Mouse (Mus musculus): ENCODE measurements around the gene Ctnnbl1. TPM values are rescaled to one million over a fixed set of nuclear protein-coding genes. Genes with fewer than 3 reads are reported as not detected.

Gene Ctnnbl1
- total and polyA plus RNA-seq, 3 experiments, result 6.7 to 10.7 (median 10.1) TPM

GRCm38 (mm10) chr2:157924504-157924903 lies 187.3 kb downstream of the Ctnnbl1 start:
- TF ChIP-seq EP300 (IDR thresholded peaks at IDR 0.05; ENCODE audit: insufficient read depth, low read depth, low read length), result no peak
- TF ChIP-seq CTCF (IDR thresholded peaks at IDR 0.05), result no peak
- no peak for TF ChIP-seq POLR2A (IDR thresholded peaks at IDR 0.05; ENCODE audit: insufficient read depth, low read depth, low read length)
- Histone ChIP-seq H3K36me3 (ENCODE audit: control insufficient read depth, insufficient read depth, low read length) (no peaks in the 10 kb centered on the region), H3K9ac (ENCODE audit: low read depth, low read length) (no peak overlapping the region), H3K27ac (no peak overlapping the region), H3K79me2 (replicated peaks; ENCODE audit: control insufficient read depth, insufficient read depth, low read length) (no peaks in the 10 kb centered on the region), H3K4me1 (ENCODE audit: control insufficient read depth, insufficient read depth, low read length) (no peaks in the 10 kb centered on the region), H3K4me3 (no peak overlapping the region), H3K27me3 (ENCODE audit: control insufficient read depth, insufficient read depth, low read length) (no peaks in the 10 kb centered on the region; the same call in 1 of the 2 replicates)
- WGBS, result 37% methylated on average over 5 of the region's 5 CpGs
- intact Hi-C loops (cut with DNase I), result no loop called here
- no peak for DNase-seq

- intact Hi-C loops (cut with DNase I), result no loop called here
Observed at GRCm38 (mm10) chr2:157926502-157926901, 189.3 kb downstream of the Ctnnbl1 start.

DNA sequence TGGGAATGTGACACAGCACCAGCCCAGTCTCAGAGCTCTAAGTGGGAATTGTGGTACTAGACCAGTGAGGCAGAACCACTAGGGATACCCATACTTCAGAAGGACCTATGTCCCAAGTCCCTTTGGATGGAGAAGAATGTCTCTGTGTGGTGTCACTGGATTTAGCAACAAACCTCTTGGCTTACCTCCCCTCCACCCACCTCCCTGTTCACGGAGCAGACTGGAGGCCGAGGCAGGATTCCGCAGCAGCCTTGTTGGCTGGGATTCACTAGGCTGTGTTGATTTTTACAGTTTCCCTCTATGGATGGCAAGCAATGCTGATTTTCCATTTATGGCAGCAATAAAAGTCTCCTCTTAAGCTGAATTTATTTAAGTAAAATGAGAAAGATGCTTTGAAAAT lies 189.7 kb downstream of the Ctnnbl1 start:
- Histone ChIP-seq H3K79me2 (replicated peaks; ENCODE audit: control insufficient read depth, insufficient read depth, low read length) (no peaks in the 10 kb centered on the region), H3K27me3 (ENCODE audit: control insufficient read depth, insufficient read depth, low read length) (no peaks in the 10 kb centered on the region), H3K36me3 (ENCODE audit: control insufficient read depth, insufficient read depth, low read length) (no peaks in the 10 kb centered on the region), H3K4me1 (ENCODE audit: control insufficient read depth, insufficient read depth, low read length) (no peaks in the 10 kb centered on the region), H3K9ac (ENCODE audit: low read depth, low read length) (no peak overlapping the region), H3K27ac (no peak overlapping the region), H3K4me3 (no peak overlapping the region)
- 70% methylated on average over 3 of the region's 3 CpGs for WGBS
- intact Hi-C loops (cut with DNase I), result no loop called here
- DNase-seq, result no peak
- TF ChIP-seq POLR2A (IDR thresholded peaks at IDR 0.05; ENCODE audit: insufficient read depth, low read depth, low read length), result no peak
- TF ChIP-seq EP300 (IDR thresholded peaks at IDR 0.05; ENCODE audit: insufficient read depth, low read depth, low read length), result no peak

More at GRCm38 (mm10) chr2:157926502-157926901, 189.3 kb downstream of the Ctnnbl1 start:
- no peak for DNase-seq
- H3K4me1 ChIP-seq (ENCODE audit: control insufficient read depth, insufficient read depth, low read length), result no peaks in the 10 kb centered on the region
- H3K4me3 ChIP-seq, result no peak overlapping the region
- H3K36me3 ChIP-seq (ENCODE audit: control insufficient read depth, insufficient read depth, low read length), result no peaks in the 10 kb centered on the region
- no peaks in the 10 kb centered on the region for H3K79me2 ChIP-seq (replicated peaks; ENCODE audit: control insufficient read depth, insufficient read depth, low read length)
- H3K27me3 ChIP-seq (ENCODE audit: control insufficient read depth, insufficient read depth, low read length), result no peaks in the 10 kb centered on the region; the same call in 1 of the 2 replicates
- no peak overlapping the region for H3K27ac ChIP-seq
- 59% methylated on average over 7 of the region's 7 CpGs for WGBS
- TF ChIP-seq POLR2A (IDR thresholded peaks at IDR 0.05; ENCODE audit: insufficient read depth, low read depth, low read length) (no peak), CTCF (IDR thresholded peaks at IDR 0.05) (no peak), EP300 (IDR thresholded peaks at IDR 0.05; ENCODE audit: insufficient read depth, low read depth, low read length) (no peak)
- no peak overlapping the region for H3K9ac ChIP-seq (ENCODE audit: low read depth, low read length)

- DNase-seq, result no peak
- no peaks in the 10 kb centered on the region for H3K79me2 ChIP-seq (replicated peaks; ENCODE audit: control insufficient read depth, insufficient read depth, low read length)
- H3K27me3 ChIP-seq (ENCODE audit: control insufficient read depth, insufficient read depth, low read length), result no peaks in the 10 kb centered on the region
- H3K27ac ChIP-seq, result no peak overlapping the region
- no peak overlapping the region for H3K4me3 ChIP-seq
- H3K36me3 ChIP-seq (ENCODE audit: control insufficient read depth, insufficient read depth, low read length), result no peaks in the 10 kb centered on the region
- TF ChIP-seq EP300 (IDR thresholded peaks at IDR 0.05; ENCODE audit: insufficient read depth, low read depth, low read length) (no peak), POLR2A (IDR thresholded peaks at IDR 0.05; ENCODE audit: insufficient read depth, low read depth, low read length) (no peak), CTCF (IDR thresholded peaks at IDR 0.05) (no peak)
- WGBS, result 51% methylated on average over 20 of the region's 20 CpGs
- no peaks in the 10 kb centered on the region for H3K4me1 ChIP-seq (ENCODE audit: control insufficient read depth, insufficient read depth, low read length)
- H3K9ac ChIP-seq (ENCODE audit: low read depth, low read length), result no peak overlapping the region
- intact Hi-C loops (cut with DNase I), result no loop called here
Observed at GRCm38 (mm10) chr2:157927397-157927796, 190.2 kb downstream of the Ctnnbl1 start.

DNA sequence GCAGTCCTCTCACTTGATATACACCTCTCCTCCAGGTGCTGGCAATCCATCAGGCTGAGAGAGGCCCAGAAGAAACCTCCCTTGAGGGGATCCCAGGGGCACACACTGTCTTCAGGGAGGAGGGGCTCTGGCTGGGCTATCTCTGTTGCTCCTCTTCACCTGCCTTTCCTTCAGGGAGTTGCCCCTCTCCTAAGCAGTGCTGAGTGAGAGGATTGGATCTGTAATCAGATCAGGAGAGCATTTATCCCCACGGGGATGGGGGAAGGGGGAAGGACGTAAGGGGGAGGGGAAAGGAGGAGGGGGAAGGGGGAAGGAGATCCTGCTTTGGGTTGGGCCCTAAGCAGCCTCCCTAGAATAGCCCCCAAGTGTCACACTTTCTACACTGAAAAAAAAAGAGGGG lies 190.6 kb downstream of the Ctnnbl1 start:
- WGBS, result 44% methylated on average over 2 of the region's 2 CpGs
- TF ChIP-seq EP300 (IDR thresholded peaks at IDR 0.05; ENCODE audit: insufficient read depth, low read depth, low read length), result no peak
- TF ChIP-seq CTCF (IDR thresholded peaks at IDR 0.05), result no peak
- TF ChIP-seq POLR2A (IDR thresholded peaks at IDR 0.05; ENCODE audit: insufficient read depth, low read depth, low read length), result no peak
- H3K27me3 ChIP-seq (ENCODE audit: control insufficient read depth, insufficient read depth, low read length), result no peaks in the 10 kb centered on the region
- H3K4me1 ChIP-seq (ENCODE audit: control insufficient read depth, insufficient read depth, low read length), result no peaks in the 10 kb centered on the region
- no peak for DNase-seq
- intact Hi-C loops (cut with DNase I), result no loop called here
- H3K4me3 ChIP-seq, result no peak overlapping the region
- no peak overlapping the region for H3K27ac ChIP-seq
- no peaks in the 10 kb centered on the region for H3K79me2 ChIP-seq (replicated peaks; ENCODE audit: control insufficient read depth, insufficient read depth, low read length)
- no peak overlapping the region for H3K9ac ChIP-seq (ENCODE audit: low read depth, low read length)
- H3K36me3 ChIP-seq (ENCODE audit: control insufficient read depth, insufficient read depth, low read length), result no peaks in the 10 kb centered on the region

DNA sequence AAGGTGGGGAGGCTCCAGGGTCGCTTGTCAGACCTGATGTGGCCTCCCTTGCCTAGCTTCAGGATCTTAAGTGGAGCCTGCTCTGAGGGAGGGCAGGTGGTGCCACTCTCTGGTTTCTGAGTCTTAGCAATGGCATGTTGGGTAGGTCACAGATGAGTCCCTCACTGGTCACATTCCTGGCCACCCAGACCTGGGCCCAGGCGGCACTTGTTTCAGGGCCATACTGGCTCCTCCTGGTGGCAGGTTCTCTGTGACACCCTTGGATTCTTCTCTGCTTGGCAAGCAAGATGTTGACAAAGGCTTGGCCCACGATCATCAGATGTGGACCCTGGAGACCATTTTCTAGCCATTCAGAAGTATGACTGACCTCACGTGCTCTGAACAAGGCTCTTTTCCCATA lies 195.5 kb downstream of the Ctnnbl1 start:
- Histone ChIP-seq H3K9ac (ENCODE audit: low read depth, low read length) (no peak overlapping the region), H3K27me3 (ENCODE audit: control insufficient read depth, insufficient read depth, low read length) (no peaks in the 10 kb centered on the region; the same call in 1 of the 2 replicates), H3K4me1 (ENCODE audit: control insufficient read depth, insufficient read depth, low read length) (no peaks in the 10 kb centered on the region), H3K4me3 (no peak overlapping the region), H3K27ac (no peak overlapping the region), H3K79me2 (replicated peaks; ENCODE audit: control insufficient read depth, insufficient read depth, low read length) (no peaks in the 10 kb centered on the region), H3K36me3 (ENCODE audit: control insufficient read depth, insufficient read depth, low read length) (no peaks in the 10 kb centered on the region)
- no peak for DNase-seq
- no peak for TF ChIP-seq EP300 (IDR thresholded peaks at IDR 0.05; ENCODE audit: insufficient read depth, low read depth, low read length)
- peak; percentile 32 for TF ChIP-seq CTCF (IDR thresholded peaks at IDR 0.05)
- intact Hi-C loops (cut with DNase I), result no loop called here
- WGBS, result 59% methylated on average over 4 of the region's 4 CpGs

All from heart, adult 2 months (tissue).